Mouse (Mus musculus) liver, embryonic 14.5 days (tissue): ENCODE data around the gene Fbxl2. TPM values are rescaled to one million over a fixed set of nuclear protein-coding genes. Genes with fewer than 3 reads are reported as not detected.
A peak's percentile ranks its signal among the peaks of the same experiment; 100 is the strongest.

Source experiments
- ATAC-seq: fragments of 200-750 bp; cut with Nextera tagmentation; 2 replicates; pipeline ENCODE4 v1.8.0; 2017; ENCODE audit warnings: moderate number of reproducible peaks, mild to moderate bottlenecking, moderate library complexity; ENCODE audit not compliant: insufficient read depth
- DNase-seq, 3 experiments: peaks; one replicate each; pipeline ENCODE4 v3.0.0-alpha.2; 2012 to 2013; ENCODE audit warnings: low read depth in 3 of 3, low spot score in 3 of 3
- H3K27ac ChIP-seq: fragments of 300-500 bp; sonication (generic); 2 replicates; pipeline ENCODE4 v1.5.1; 2014; ENCODE audit warnings: moderate library complexity, mild to moderate bottlenecking, control low read depth, inconsistent platforms
- H3K27me3 ChIP-seq: fragments of 300-500 bp; sonication (generic); 2 replicates; pipeline ENCODE4 v1.6.1; 2014; ENCODE audit warnings: mild to moderate bottlenecking, low read length, moderate library complexity; ENCODE audit not compliant: control insufficient read depth, insufficient read depth
- H3K36me3 ChIP-seq: fragments of 300-500 bp; sonication (generic); replicated peaks from 2 replicates; pipeline ENCODE4 v1.6.1; 2014; ENCODE audit warnings: low read depth; ENCODE audit not compliant: control insufficient read depth, insufficient read depth
- H3K4me1 ChIP-seq, 2 experiments: fragments of 200-500 bp in 1 of 2; fragments of 300-500 bp in 1 of 2; sonication (generic) in 1 of 2; replicated peaks; 2 replicates each; pipeline ENCODE4 v1.6.1; 2012 to 2014; ENCODE audit warnings: antibody characterized with exemption in 1 of 2, inconsistent platforms in 1 of 2, low read length in 1 of 2; ENCODE audit not compliant: control insufficient read depth in 2 of 2, insufficient read depth in 2 of 2
- H3K4me2 ChIP-seq: fragments of 300-500 bp; sonication (generic); 2 replicates; pipeline ENCODE4 v1.6.1; 2014; ENCODE audit warnings: low read depth, mild to moderate bottlenecking, control low read depth, moderate library complexity
- H3K4me3 ChIP-seq, 2 experiments: fragments of 200-500 bp in 1 of 2; fragments of 300-500 bp in 1 of 2; sonication (generic) in 1 of 2; 2 replicates each; pipeline ENCODE4 v1.5.1; 2012 to 2014; ENCODE audit warnings: low read depth in 2 of 2, low read length in 2 of 2, mild to moderate bottlenecking in 2 of 2, control low read depth in 1 of 2, inconsistent platforms in 1 of 2, moderate library complexity in 1 of 2; ENCODE audit not compliant: insufficient read depth in 1 of 2
- H3K9ac ChIP-seq: fragments of 300-500 bp; sonication (generic); replicated peaks from 2 replicates; pipeline ENCODE4 v1.6.1; 2014; ENCODE audit warnings: mild to moderate bottlenecking, control low read depth, moderate library complexity
- H3K9me3 ChIP-seq: fragments of 300-500 bp; sonication (generic); 2 replicates; pipeline ENCODE4 v1.6.1; 2016; ENCODE audit warnings: low read length, mixed read lengths; ENCODE audit not compliant: control insufficient read depth
- CTCF ChIP-seq: IDR thresholded peaks from 2 replicates; pipeline ENCODE4 v1.5.1; 2016; ENCODE audit warnings: antibody characterized with exemption, low read depth, control low read depth
- EP300 ChIP-seq: IDR thresholded peaks from 2 replicates; pipeline ENCODE4 v1.6.1; 2016; ENCODE audit warnings: antibody characterized with exemption, low read depth
- WGBS: fragments of 180-500 bp; shearing (Covaris S2); extraction: QIAGEN DNeasy Blood & Tissue Kit; methylation state at CpG from one replicate; pipeline ENCODE4 v1.1.7; 2014; ENCODE audit not compliant: insufficient replicate concordance; 5-methylcytosine and 5-hydroxymethylcytosine counted together
- polyA plus RNA-seq, 2 experiments: library from polyadenylated mRNA; depleted of rRNA in 1 of 2; stranded (reverse) in 1 of 2; unstranded in 1 of 2; fragments of >200 nt; fragmentation: Nextera tagmentation in 1 of 2; extraction: Ambion mirVana in 1 of 2; gene quantifications; 2 replicates each; pipeline versions ENCODE4 v1.2.1 to v1.2.3; 2012 to 2014

Gene Fbxl2
- polyA plus RNA-seq, 2 experiments, result 0.57 to 0.80 TPM

GRCm38 (mm10) chr9:113970041-113970440 is 76.0 kb downstream of the Fbxl2 start:
- peak; percentile 41 to 57 (median 47) for DNase-seq
- Histone ChIP-seq H3K9me3 (no peaks in the 10 kb centered on the region), H3K27me3 (no peaks in the 10 kb centered on the region), H3K27ac (peak overlapping the region; percentile 99), H3K36me3 (peaks cover 74% of the 10 kb centered on the region), H3K9ac (peak overlapping the region; percentile 88), H3K4me3 (peak overlapping the region; percentile 69 to 79), H3K4me1 (peaks cover 30 to 40% of the 10 kb centered on the region in 2 experiments), H3K4me2 (peak overlapping the region; percentile 76)
- peak; percentile 35 for TF ChIP-seq EP300
- TF ChIP-seq CTCF, result peak; percentile 89
- ATAC-seq, result peak; percentile 36
- WGBS, result 40% methylated on average over 14 of the region's 14 CpGs

- DNase-seq (no peak), ATAC-seq (peak; percentile 64)
- Histone ChIP-seq H3K4me2 (peak overlapping the region; percentile 76), H3K27ac (peak overlapping the region; percentile 99), H3K9ac (peak overlapping the region; percentile 88), H3K27me3 (no peaks in the 10 kb centered on the region), H3K4me1 (peaks cover 30 to 40% of the 10 kb centered on the region in 2 experiments), H3K9me3 (no peaks in the 10 kb centered on the region), H3K36me3 (peaks cover 74% of the 10 kb centered on the region), H3K4me3 (peak overlapping the region; percentile 69 to 79)
- TF ChIP-seq EP300 (no peak), CTCF (no peak)
- WGBS, result 38% methylated on average over 8 of the region's 8 CpGs
These were observed 76.6 kb downstream of the Fbxl2 start for GRCm38 (mm10) chr9:113969399-113969798.

GRCm38 (mm10) chr9:113968967-113969366 is 77.0 kb downstream of the Fbxl2 start:
- H3K36me3 ChIP-seq, result peaks cover 73% of the 10 kb centered on the region
- 21% methylated on average over 7 of the region's 7 CpGs for WGBS

DNA sequence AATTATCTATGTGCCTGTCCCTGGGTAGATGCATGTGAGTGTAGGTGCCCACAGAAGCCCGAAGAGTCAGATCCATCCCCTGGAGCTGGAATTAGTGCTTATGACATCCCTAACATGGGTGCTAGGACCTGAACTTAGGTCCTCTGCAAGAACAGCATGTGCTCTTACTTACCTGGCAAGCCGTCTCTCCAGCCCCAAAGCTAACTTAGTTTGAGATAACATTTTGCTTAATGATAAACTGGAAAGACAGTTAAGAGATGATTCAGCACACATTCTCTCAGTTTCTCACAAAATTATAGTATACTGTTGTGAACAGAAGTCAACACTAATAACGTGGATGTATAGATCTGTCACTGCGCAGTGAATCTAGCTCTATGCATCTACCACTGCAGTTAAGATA is 79.2 kb downstream of the Fbxl2 start:
- no peak for TF ChIP-seq EP300
- TF ChIP-seq CTCF, result no peak
- ATAC-seq (no peak), DNase-seq (no peak)
- 52% methylated on average over 4 of the region's 4 CpGs for WGBS
- H3K4me2 ChIP-seq, result no peak overlapping the region
- no peaks in the 10 kb centered on the region for H3K27me3 ChIP-seq
- H3K4me3 ChIP-seq, result no peak overlapping the region
- peaks cover 73% of the 10 kb centered on the region for H3K36me3 ChIP-seq
- H3K9ac ChIP-seq, result peak overlapping the region; percentile 14
- H3K9me3 ChIP-seq, result no peaks in the 10 kb centered on the region
- peaks cover 30 to 40% of the 10 kb centered on the region in 2 experiments for H3K4me1 ChIP-seq
- H3K27ac ChIP-seq, result peak overlapping the region; percentile 99

More at GRCm38 (mm10) chr9:113968967-113969366, 77.0 kb downstream of the Fbxl2 start:
- no peaks in the 10 kb centered on the region for H3K9me3 ChIP-seq
- peak overlapping the region; percentile 76 for H3K4me2 ChIP-seq
- peak overlapping the region; percentile 88 for H3K9ac ChIP-seq
- peaks cover 30 to 40% of the 10 kb centered on the region in 2 experiments for H3K4me1 ChIP-seq
- peak overlapping the region; percentile 99 for H3K27ac ChIP-seq
- DNase-seq, result peak; percentile 94 to 97 (median 95)
- H3K4me3 ChIP-seq, result peak overlapping the region; percentile 69 to 79
- TF ChIP-seq CTCF (no peak), EP300 (peak; percentile 98)
- ATAC-seq, result peak; percentile 98
- H3K27me3 ChIP-seq, result no peaks in the 10 kb centered on the region

GRCm38 (mm10) chr9:113964415-113964814 is 81.6 kb downstream of the Fbxl2 start:
- H3K9ac ChIP-seq, result no peak overlapping the region
- no peaks in the 10 kb centered on the region for H3K9me3 ChIP-seq
- peaks cover 28% of the 10 kb centered on the region in 2 experiments for H3K4me1 ChIP-seq
- H3K4me3 ChIP-seq, result no peak overlapping the region
- peaks cover 71% of the 10 kb centered on the region for H3K36me3 ChIP-seq
- no peak for TF ChIP-seq CTCF
- no peak for TF ChIP-seq EP300
- H3K27me3 ChIP-seq, result no peaks in the 10 kb centered on the region
- WGBS, result 88% methylated on average over 8 of the region's 8 CpGs
- DNase-seq, result no peak
- no peak overlapping the region for H3K4me2 ChIP-seq
- H3K27ac ChIP-seq, result no peak overlapping the region
- no peak for ATAC-seq
